In the genomic region with DNA sequence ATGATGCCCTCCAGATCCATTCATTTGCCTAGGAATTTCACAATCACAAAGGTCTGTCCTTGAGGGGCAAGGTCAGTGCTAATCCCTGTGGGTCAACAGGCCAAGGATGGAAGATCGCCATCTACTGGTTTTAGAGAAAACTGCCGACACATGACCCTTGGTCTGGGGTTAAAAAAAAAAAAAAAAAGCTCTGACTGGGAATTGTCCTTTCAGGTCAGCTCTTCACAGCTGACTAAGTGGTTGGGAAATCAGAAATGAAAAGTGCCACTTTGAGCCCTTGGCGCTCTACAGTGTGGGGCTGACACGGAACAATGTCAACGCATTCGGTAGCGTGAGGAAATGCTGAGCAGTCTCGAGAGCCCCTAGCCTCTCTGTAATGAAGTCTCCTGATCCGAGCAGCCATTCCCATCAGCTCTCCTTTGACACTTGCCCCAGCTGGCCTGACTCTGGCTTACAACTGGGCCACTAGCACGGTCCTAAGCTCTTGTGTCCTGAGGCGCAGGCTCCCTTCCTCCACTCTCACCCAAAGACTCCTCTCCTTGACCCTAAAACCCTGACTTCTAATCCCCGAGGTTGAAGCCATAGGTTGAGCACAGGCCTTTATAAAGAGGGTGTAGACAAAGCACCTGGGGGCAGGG, we compare ENCODE assay signal across 8 mouse cellular contexts.
DNase-seq lines count a peak whose midpoint lies in the region; ATAC-seq lines count a peak whose summit lies in the region.

No protein-coding gene starts in this region.

- H3K27me3 ChIP-seq in liver, embryonic 15.5 days, result no peaks in the 10 kb centered on the region

- H3K36me3 ChIP-seq in liver, embryonic 15.5 days (replicated peaks), result no peaks in the 10 kb centered on the region

- no peak overlapping the region for H3K27ac ChIP-seq in liver, embryonic 15.5 days (replicated peaks)

- 39% methylated on average over 12 of the region's 12 CpGs for WGBS in liver, embryonic 15.5 days (ENCODE audit: insufficient replicate concordance)

- ATAC-seq in liver, embryonic 15.5 days (ENCODE audit: insufficient read depth), result peak; percentile 70

- H3K4me1 ChIP-seq in liver, embryonic 15.5 days (replicated peaks), result 0 out of 2 replicates have a peak, but pooled peaks cover 4% of the 10 kb centered on the region

- no peak overlapping the region for H3K9ac ChIP-seq in liver, embryonic 15.5 days

- peak; percentile 68 for DNase-seq in adrenal gland, adult 2 months
- DNase-seq in adrenal gland, postnatal 25 days, result no peak
- DNase-seq in A20 (ENCODE audit: low read depth, low spot score), result peak; percentile 31
- DNase-seq in embryo, embryonic 9.5 days (ENCODE audit: extremely low spot score), result peak; percentile 64
- no peak for DNase-seq in right cerebral cortex, postnatal 10 days (ENCODE audit: low spot score in 2 of 2)
- DNase-seq in layer of hippocampus, postnatal 10 days (ENCODE audit: low spot score in 2 of 2), result no peak
- no peak for DNase-seq in urinary bladder, postnatal 36 days (ENCODE audit: low spot score in 2 of 2)

- no peak overlapping the region for H3K4me3 ChIP-seq in liver, embryonic 15.5 days (replicated peaks)

- no peaks in the 10 kb centered on the region for H3K9me3 ChIP-seq in liver, embryonic 15.5 days (replicated peaks)

- no peak overlapping the region for H3K4me2 ChIP-seq in liver, embryonic 15.5 days

Comparison
In these comparisons a context has a peak if more than half of its experiments do, and no peak if none do; other contexts are left out.
1. DNase-seq: peak in adrenal gland, adult 2 months (single experiment), A20 (single experiment) and embryo, embryonic 9.5 days (single experiment); none in adrenal gland, postnatal 25 days (single experiment), right cerebral cortex, postnatal 10 days (0 of 2), layer of hippocampus, postnatal 10 days (0 of 2) and urinary bladder, postnatal 36 days (0 of 2).